Mouse (Mus musculus) left cerebral cortex, postnatal 14 days (tissue): ENCODE measurements around the gene Nrap. TPM values are rescaled to one million over a fixed set of nuclear protein-coding genes. Genes with fewer than 3 reads are reported as not detected.
"Not testable (repeated sequence)": the region's sequence is repeated elsewhere in the genome, so short reads cannot be mapped to it uniquely, and the experiment has no call there.

Experiments used
- DNase-seq, 2 experiments: peaks; one replicate each; pipeline ENCODE4 v3.0.0; 2021 to 2022; ENCODE audit warnings: low spot score in 2 of 2, mixed read lengths in 1 of 2
- intact Hi-C: fragments of 180-260 bp; cut with DNase I; formaldehyde crosslinking; loops from one replicate; pipeline ENCODE4 v1.15.1; 2025
- long read RNA-seq, 2 experiments: library from polyadenylated mRNA; stranded (forward); transcript quantifications; one replicate each; pipeline ENCODE4 v2.0.0; 2021
- total RNA-seq, 2 experiments: library from RNA; stranded (reverse); gene quantifications; 2 replicates each; pipeline ENCODE4 v1.2.3; 2021

The Nrap gene
- under 1 TPM; 0.47 to 0.48 TPM for total RNA-seq
- long read RNA-seq, experiment 1, partial matches to known transcripts: 2 of 2 reads
- long read RNA-seq, experiment 1, other reads (novel, unspliced or antisense): 0 of 2 reads
- long read RNA-seq, experiment 2: 0 reads

DNA sequence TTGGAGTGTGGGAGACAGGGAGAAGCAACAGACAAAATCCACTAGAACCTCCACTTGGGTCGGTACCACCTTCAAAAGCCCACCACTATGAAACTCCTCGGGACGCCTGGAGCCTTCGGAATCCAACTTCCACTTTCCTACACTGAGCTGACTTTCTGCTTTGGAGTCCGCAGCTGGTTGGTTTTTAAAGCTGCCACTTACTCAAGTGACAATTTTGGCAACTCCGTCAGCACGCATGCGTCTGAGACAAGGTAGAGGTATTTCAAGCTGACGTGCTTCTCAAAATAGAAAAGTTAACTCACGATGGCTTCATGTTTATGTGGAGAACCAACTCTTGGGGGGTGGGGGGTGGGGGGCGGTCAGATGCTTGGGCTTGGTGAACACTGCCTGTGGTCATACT is at the start of gene Nrap:
Gene Nrap, minus strand, starts transcription at position 159 of the 400 bp plus-strand sequence.
- intact Hi-C loops: no loop called here
- no peak for DNase-seq

DNA sequence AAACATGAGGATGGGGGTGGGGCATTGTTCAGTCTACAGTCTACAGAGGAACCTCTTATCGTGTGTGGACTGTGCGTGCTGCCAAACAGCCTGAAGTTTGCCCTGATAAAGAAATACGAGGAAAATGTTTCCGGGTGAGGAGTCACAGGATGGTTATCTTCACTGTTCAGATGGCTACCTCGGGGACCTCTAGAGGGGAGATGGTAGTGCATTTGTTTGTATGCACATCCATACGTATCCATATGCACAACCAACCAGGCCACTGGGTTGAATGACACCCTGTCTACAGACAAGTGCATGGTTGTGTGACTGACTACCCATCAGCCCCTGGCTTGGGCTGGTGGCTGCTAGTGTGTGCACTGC is 49.2 kb upstream of the Nrap start:
- intact Hi-C loops: no loop called here
- DNase-seq: no peak

DNA sequence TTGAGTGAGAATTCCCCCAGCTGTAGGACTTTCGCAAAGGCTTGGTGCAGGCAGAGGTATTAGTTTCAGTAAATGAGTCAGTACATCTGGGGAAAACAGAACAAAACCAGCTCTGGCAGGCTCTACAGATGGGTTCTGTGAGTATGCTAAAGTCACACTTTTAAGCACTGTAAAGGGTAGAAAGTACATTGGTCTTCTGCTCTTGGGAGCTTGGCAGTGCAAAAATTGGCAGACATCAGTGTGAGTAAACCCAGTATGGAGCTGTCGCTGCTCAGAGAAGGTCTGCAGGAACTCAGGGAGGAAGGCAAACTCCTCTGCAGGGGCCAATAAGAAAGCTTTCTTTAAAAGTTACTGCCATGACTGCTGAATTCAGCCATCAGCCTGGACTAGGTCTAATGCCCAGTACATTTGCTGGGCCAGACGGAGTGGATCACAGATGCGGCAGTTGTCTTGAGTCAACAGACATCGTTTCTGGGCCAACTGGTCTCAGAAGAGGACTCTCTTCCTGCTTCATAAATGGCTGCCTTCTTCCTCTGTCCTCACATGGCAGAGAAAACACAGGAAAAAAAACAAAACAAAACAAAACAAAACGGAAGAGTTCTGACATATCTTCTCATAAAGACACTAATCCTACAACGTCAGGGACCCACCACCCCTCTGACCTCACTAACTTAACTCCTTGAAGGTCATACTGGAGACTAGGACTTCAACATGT is 48.7 kb upstream of the Nrap start:
- intact Hi-C loops: no loop called here
- no peak for DNase-seq

DNA sequence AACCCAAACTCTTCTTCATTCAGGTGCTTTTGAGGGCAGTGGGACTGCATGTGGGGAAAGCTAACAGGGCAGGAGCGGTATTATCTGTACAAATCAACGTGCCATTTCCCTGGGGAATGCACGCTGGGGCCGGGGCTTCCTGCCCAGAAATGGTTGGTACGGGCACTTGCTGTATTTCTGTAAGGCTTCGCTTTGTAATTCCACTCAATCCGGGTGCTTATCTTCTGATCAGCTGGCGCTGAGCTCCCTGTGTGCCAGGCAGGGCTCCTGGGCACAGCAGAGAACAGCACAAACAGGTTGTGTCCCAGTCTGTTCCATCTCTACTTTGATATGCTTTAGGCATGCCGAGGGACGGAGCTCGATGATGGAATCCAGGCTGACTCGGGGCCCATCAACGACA is 46.5 kb upstream of the Nrap start:
- DNase-seq: no peak
- intact Hi-C loops: no loop called here

DNA sequence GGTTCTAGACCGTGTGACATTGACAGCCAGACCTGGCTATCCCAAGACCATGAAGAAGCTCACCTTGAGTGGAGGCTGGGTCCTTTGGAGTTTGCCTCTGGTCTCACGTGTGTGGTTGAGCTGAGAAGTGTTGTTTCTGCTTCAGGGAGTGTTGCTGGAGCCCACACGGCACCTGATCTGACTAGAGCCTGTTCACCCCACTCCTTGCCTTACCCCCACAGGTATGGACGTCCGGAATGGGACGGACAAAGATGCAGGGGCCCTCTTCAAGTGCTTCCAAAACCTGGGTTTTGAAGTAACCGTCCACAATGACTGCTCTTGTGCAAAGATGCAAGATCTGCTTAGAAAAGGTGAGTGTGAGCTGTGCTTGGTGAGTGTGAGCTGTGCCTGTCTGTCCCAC is 43.7 kb upstream of the Nrap start:
- no peak for DNase-seq
- intact Hi-C loops: no loop called here

DNA sequence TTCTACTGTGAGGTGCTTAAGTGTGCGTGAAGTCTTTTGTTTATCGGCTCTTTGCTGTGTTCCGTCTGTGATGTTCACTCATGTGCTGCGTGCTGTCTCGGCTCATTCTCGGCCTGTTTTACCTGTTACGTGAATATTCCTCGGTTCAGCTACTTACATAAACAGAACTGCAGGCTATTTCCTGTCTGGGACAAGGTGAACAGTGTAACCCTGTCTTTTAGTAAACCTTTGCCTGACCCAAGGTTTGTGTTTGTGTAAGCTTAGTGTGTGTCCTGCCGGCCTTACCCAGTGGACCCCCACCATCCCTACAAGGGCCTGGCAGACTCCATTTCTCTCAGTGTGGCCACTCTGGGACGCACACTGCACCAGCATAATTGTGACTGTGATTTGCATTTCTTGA is 42.9 kb upstream of the Nrap start:
- DNase-seq: no peak
- intact Hi-C loops: no loop called here

DNA sequence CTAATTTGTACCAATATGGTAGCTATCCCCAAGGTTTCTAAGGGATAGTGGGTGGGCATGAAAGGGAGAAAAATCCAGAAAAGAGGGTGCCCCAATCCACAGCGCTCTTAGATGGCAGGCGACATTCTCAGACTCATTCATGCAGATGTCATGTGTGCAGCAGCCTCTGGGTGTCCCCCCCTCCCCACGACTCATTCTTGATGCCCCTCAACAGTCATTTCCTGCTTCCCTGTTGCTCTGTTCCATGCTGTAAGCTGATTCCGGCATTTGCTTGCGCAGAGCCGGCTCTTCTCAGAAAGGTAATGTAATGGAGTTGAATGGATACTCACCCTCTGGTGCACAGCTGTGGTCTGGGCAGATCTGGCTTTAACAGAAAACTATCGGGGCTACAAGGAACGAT is 40.5 kb upstream of the Nrap start:
- DNase-seq: no peak
- intact Hi-C loops: no loop called here

DNA sequence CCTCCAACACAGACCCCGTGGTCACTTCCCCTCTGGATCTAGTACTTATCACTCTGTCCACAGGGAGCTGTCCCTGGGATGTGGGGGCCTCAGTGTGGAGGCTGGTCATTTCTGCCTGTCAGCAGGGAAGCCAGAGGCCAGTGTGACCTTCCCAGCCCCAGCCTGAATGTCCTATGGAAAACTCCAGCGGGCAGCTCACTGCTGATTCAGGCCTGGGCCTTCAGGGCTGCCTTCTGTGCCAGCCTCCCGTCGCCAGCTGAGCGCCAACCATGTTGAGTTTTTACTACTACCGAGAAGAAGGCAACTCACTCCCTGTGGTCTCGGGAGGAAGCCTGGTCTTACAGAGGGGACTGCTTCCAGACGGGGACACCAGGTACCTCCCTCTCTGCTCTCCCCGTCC is 35.7 kb upstream of the Nrap start:
- no peak for DNase-seq
- intact Hi-C loops: no loop called here

DNA sequence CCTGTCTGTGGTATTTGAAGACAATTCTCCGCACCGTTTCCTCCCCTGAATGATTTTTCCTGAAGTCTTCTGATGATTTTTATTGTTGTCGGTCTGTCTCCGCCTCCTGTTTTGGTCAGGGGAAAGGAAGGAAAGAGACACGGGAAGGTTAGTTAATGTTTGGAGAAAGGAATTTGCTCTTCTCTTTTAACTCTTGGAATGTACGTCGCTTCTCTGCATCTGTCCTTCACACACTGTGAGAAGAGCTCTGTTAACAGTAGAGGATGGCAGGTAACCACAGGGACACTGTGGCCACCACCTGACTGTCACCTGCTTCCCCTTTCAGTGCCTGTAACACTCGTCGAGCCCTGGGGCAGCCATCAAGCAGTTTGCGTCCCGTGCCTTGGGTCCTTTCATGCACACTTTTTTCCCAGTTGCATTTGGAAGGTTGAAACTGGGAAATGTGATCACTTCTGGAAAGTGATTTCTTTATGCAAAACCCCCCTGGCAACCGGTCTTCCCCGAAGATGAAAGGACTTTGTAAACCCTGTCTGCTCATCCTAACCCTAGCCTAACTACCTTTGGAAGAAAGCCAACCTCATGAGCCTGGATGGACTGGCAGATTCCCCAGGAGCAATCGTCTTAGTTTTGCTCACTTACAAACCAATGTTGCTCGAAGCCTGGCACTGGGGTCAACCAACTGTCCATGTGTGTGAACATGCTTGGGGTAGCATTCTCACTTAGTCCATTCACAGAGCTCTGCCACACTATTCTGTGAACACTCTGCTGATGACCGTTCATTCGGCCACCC is 35.0 kb upstream of the Nrap start:
- intact Hi-C loops: loop anchor here (5.0 kb wide), 2 partner anchors 138 to 298 kb away; partner anchors contain the start of gene Adrb1
- no peak for DNase-seq

DNA sequence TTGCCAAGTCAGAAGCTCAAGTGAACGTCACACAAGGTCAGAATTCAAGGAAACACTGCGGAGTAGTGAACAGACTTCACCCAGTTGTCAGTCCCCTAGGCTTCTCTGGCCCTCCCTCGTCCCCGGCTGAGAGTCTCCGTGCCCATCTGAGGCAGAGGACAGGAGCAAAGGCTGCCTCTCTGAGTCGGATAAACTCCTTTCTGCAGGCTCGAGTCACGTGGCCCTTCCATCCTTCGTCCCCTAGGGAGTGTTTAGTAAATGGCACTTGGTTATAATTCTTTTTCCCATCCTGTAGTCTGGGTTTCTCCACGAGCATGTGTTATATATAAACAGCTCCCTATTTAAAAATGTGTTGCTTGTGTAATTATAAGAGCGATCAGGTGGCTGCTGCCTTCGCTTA is 33.5 kb upstream of the Nrap start:
- DNase-seq: peak; percentile 45 to 49
- intact Hi-C loops: loop anchor here (5.0 kb wide), 2 partner anchors 139 to 299 kb away; partner anchors contain the start of gene Adrb1

DNA sequence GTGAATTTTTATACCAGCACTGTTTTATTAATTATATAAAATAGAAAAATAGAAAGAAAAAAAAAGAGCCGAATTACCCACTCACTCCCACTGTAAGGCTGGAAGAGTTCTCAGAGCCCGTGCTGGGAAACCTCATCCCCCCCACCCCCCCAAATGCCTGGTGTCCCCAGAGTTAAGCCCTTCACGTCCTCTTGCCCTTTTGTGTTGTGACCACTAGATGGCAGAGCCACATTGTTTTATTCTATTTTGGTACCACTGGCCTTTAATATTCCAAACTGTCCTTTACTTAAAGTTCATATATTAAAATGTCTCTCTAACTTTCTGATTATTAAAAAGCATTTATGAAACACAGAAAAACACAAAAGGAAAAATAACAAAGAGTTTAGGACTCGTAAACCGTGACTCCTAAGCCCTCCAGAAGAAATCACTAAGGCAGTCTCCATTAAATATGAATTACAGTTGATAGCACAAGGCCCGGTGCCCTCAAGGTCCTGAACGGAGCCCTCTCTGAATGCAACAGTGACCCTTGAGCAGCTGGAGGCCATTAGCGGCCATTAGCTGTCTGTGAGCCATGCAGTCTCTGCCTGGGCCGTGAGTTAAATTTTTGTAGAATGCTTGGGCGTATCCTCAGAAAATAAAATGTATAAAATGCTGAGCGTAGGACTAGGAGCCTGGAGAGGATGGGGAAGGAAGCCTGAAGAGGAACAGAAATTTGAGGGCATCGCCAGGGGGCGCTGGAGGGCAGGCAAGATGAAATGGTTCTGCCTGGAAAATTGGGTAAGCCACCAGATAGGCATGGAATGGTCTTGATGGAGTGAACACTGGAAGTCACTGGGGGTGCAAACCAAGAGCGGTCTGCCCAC is 32.9 kb upstream of the Nrap start:
- peak; percentile 95 to 96 for DNase-seq
- intact Hi-C loops: loop anchor here (5.0 kb wide), 2 partner anchors 140 to 300 kb away; partner anchors contain the start of gene Adrb1

DNA sequence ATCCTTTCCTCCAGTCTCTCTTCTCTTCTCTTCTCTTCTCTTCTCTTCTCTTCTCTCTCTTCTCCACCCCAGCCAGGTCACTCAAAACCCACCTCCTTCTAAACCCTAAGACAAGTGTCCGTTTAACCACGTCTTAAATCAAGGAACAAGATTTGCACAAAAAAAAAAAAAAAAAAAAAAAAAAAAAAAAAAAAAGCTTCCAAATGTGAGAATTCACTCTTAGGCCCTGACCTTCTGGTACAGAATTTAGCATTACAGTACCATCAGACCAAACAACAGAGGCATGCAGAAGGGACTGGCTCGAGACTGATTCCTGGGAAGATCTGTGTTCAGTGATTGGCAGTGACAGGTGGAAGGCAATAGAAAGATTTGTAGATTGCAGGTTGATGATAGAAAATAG is 30.5 kb upstream of the Nrap start:
- DNase-seq: no peak
- intact Hi-C loops: loop anchor here (5.0 kb wide), 2 partner anchors 142 to 302 kb away; partner anchors contain the start of gene Adrb1

DNA sequence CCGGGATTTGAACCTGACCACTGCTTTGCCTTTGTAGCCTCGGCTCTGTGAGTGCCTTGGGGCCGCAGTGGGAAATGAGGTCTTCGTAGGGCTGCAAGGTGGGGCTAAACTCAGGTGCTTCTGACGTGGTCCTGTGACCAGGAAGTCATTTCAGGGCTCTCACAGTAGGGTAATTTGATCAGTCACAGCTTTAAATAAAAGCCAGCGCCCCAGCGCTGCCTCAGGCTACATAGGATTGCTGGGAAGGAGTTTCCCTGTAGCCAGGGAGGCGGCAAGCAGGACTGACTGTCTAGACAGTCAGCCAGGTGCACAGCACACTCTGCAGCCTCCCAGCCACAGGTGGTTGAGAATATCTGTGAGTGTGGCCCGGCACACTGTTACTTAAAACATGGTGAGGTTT is 29.6 kb upstream of the Nrap start:
- intact Hi-C loops: no loop called here
- no peak for DNase-seq

DNA sequence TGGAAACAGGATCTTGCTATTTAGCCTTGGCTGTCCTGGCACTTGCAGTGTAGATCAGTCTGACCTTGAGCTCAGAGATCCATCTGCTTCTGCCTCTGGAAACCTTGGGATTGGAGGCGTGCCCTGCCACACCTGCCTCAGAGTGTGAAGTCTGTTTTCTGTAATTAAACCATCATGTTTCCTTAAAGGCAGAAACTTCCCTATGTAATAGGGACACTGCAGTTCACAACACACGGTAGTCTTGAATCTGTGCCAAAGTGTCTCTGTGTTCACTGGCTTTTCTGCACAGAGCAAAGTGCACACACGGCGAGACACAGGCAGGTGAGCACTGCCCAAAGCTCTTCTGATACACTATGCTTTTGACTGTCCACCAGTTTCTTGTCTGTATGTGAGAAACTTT is 28.6 kb upstream of the Nrap start:
- no peak for DNase-seq
- intact Hi-C loops: no loop called here

DNA sequence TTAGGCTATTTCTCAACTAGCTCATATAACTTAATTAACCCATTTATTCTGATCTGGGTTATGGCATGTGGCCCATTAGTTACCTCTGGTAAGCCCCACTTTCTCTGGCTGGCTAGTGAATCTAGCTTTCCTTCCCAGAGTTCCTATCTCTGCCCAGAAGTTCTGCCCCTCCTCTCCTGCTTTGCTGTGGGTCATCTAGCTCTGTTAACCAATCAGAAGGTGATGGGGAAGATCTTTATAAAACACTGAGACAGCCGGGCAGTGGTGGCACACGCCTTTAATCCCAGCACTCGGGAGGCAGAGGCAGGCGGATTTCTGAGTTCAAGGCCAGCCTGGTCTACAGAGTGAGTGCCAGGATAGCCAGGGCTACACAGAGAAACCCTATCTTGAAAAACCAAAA is 20.0 kb upstream of the Nrap start:
- DNase-seq, intact Hi-C loops: not testable (repeated sequence)

DNA sequence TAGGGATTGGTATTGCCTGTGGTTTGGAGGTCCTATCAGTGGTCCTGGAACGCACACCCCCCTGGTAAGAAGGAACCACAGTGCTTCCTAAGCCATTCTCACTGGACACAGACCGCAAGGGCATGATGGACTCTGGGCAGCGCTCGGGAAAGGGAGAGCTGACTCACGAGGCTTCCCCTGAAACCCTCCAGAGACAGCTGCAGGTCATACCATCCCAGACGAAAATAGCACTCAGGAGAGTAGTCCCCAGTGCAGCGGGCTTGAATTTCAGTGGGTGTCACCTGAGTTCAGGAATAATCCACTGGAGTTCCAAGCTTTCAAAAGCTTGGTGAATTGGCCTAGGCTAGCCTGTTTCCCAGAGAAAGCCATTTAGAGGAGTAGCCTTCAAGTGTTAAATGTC is 16.7 kb upstream of the Nrap start:
- intact Hi-C loops: no loop called here
- DNase-seq: no peak

DNA sequence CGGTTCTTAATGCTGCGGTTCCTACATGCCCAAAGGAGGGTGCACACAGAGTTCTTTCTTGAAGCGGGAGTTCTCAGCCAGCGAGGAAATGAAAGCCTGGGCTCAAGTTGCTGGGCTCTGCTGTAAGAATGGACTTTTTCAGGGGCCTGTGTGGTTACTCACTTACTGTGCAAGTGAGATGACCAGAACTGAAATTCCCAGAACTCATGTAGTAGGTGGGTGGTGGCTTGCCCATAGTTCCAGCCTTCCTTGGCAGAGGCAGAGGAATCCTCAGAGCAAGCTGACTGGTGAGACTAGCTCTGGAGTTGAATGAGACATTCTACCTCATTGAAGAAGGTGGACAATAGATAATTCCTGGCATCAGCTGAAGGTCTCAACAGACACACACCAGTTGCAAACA is 16.0 kb upstream of the Nrap start:
- no peak for DNase-seq
- intact Hi-C loops: no loop called here

DNA sequence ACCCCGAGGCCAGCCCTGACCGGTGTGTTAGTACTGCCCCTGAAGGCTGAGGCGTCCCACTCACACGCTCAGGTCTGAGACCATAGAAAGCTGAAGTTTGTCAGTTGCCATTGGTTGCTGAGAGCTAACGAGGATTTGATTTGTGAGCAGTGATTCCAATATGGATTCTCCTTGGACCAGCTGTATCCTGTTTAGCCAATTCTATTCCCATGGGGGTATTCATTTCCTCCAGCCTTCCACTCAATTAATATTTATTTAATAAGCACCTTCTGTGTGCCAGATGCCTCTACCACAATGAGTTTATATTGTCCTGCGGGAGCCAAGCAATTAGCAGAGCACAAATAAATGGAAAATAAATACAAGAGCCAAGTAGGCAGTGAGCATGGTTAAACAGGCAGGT is 12.0 kb upstream of the Nrap start:
- intact Hi-C loops: no loop called here
- DNase-seq: no peak

DNA sequence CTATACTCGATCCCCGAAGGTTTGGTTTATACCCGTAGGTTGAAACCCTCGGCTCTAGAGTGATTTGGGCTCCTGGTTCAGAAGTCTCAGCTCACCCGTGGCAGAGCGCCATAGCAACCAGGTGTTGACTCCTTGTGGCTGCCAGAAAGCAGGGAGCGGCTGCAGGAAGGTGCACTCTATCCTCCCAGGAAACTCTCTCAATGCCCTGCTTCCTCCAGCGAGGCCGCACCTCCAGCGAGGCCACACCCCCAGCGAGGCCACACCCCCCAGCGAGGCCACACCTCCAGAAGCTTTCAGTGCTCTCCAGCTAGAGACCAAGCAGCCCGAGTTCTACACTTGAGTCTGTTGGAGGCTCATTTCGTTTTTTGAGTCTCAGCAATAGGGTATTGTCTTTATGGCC is 10.4 kb upstream of the Nrap start:
- DNase-seq: no peak
- intact Hi-C loops: no loop called here

DNA sequence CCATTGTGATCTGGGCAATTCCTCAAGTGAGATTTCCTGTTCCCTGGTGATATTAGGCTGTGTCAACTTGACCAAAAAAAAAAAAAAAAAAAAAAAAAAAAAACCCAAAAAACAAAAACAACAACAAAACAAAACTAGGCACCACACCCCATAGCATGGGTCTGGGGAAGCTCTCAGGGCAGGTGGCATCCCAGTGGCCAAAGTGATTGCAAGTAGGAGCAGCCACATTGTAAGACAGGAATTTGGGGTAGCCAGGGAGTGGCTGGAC is 8.6 kb upstream of the Nrap start:
- intact Hi-C loops: no loop called here
- DNase-seq: no peak
